Mouse (Mus musculus): ENCODE data around the gene Ccdc93. TPM values are rescaled to one million over a fixed set of nuclear protein-coding genes. Genes with fewer than 3 reads are reported as not detected.

The Ccdc93 gene
- polyA plus RNA-seq (2012; ENCODE audit: insufficient read depth, insufficient read length, missing spikeins): 4.5 and 5.0 TPM in 2 replicates

- no peaks in the 10 kb centered on the region; the same call in 1 of the 2 replicates for H3K4me1 ChIP-seq (ENCODE audit: control insufficient read depth, insufficient read depth, insufficient read length, low read length)
- H3K4me3 ChIP-seq (ENCODE audit: insufficient read depth, low read depth, low read length): peak within 1 kb of the TSS; percentile 91
- H3K27ac ChIP-seq (replicated peaks; ENCODE audit: low read depth, low read length): peak within 1 kb of the TSS; percentile 56
Measured at GRCm38 (mm10) chr1:121430938-121431928, at the start of gene Ccdc93. Ccdc93 (plus strand) TSS chr1:121431049.

GRCm38 (mm10) chr1:121381562-121381961, 49.3 kb upstream of the Ccdc93 start:
- no peak overlapping the region for H3K27ac ChIP-seq (replicated peaks; ENCODE audit: low read depth, low read length)
- 0 out of 2 replicates have a peak, but pooled peaks cover 2% of the 10 kb centered on the region for H3K4me1 ChIP-seq (ENCODE audit: control insufficient read depth, insufficient read depth, insufficient read length, low read length)

DNA sequence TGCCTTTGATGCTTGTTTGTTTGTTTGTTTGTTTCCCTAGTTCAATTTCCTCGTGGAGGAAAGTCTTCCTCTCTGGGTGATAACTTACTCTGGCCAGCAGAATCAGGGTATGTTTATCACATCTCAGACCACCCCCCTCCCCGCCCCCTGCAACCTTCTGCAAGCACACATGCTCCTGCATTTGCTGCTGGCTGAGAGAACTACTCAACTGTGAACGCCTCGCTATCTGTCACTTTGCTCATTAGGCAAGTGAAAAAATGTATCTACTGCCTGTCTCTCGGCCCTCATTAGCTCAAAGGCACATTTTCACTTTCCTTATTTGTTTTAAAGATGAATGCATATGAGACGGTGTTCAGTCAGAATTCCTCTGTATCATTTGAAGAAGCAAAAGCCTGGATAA, 42.5 kb upstream of the Ccdc93 start:
- no peak overlapping the region for H3K27ac ChIP-seq (replicated peaks; ENCODE audit: low read depth, low read length)
- H3K4me3 ChIP-seq (ENCODE audit: insufficient read depth, low read depth, low read length): no peak overlapping the region
- no peaks in the 10 kb centered on the region for H3K4me1 ChIP-seq (ENCODE audit: control insufficient read depth, insufficient read depth, insufficient read length, low read length)

More at GRCm38 (mm10) chr1:121381562-121381961, 49.3 kb upstream of the Ccdc93 start:
- no peak overlapping the region for H3K4me3 ChIP-seq (ENCODE audit: insufficient read depth, low read depth, low read length)

DNA sequence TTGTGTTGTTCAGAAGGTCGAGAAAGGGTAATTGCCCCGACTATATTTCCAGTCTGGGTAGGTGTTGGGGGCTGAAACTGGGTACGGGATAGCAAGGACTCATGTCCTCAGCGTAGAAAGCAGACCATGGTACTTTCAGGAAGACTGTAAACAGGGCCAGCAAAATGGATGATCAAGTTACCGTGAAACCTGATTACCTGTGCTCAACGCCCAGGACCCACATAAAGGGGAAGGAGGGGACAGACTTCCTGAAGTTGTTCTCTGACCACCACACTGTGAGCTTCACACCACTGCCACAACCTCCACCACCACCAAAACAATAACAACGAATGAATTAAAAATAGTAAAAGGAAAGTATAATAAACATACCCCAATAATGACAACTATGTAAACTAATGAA, 42.1 kb upstream of the Ccdc93 start:
- Histone ChIP-seq H3K27ac (replicated peaks; ENCODE audit: low read depth, low read length) (no peak overlapping the region), H3K4me3 (ENCODE audit: insufficient read depth, low read depth, low read length) (no peak overlapping the region), H3K4me1 (ENCODE audit: control insufficient read depth, insufficient read depth, insufficient read length, low read length) (no peaks in the 10 kb centered on the region)

DNA sequence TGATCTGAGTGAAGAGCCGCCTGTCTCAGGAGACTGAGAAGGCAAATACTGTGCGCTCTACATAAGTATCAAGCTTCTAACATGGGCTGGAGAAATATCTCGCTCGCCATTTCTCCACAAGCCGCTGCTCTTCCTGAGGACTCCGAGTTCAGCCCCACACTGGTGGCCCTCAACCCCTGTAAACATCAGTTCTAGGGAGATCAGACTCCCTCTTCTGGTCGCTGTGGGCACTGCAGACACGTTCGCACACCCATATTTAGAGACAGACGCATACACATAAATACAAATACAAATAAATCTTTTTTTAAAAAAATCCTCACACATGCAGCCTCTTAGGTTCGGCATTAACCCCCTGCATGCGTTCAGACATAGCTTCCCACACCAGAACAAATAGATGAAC, 41.3 kb upstream of the Ccdc93 start:
- Histone ChIP-seq H3K4me1 (ENCODE audit: control insufficient read depth, insufficient read depth, insufficient read length, low read length) (no peaks in the 10 kb centered on the region), H3K4me3 (ENCODE audit: insufficient read depth, low read depth, low read length) (no peak overlapping the region), H3K27ac (replicated peaks; ENCODE audit: low read depth, low read length) (no peak overlapping the region)

DNA sequence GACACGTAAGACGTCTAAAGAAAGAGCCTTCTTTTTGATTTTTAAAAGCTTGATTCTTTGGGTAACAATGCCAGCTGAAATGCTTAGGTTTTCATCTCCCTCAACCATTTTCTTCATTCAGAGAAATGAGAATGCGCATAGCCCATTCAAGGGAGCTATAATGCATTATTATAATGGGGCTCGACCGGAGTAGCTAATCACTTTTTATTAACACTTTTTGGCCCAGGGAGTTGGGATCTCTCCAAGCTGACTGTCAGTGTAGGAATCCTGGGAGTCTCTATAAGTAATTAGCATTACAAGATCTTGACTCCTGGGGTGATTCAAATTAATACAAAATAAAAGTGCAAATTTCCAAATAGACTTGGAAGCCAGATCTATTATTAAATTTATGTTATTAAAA, 40.8 kb upstream of the Ccdc93 start:
- Histone ChIP-seq H3K4me3 (ENCODE audit: insufficient read depth, low read depth, low read length) (no peak overlapping the region), H3K4me1 (ENCODE audit: control insufficient read depth, insufficient read depth, insufficient read length, low read length) (no peaks in the 10 kb centered on the region), H3K27ac (replicated peaks; ENCODE audit: low read depth, low read length) (no peak overlapping the region)

DNA sequence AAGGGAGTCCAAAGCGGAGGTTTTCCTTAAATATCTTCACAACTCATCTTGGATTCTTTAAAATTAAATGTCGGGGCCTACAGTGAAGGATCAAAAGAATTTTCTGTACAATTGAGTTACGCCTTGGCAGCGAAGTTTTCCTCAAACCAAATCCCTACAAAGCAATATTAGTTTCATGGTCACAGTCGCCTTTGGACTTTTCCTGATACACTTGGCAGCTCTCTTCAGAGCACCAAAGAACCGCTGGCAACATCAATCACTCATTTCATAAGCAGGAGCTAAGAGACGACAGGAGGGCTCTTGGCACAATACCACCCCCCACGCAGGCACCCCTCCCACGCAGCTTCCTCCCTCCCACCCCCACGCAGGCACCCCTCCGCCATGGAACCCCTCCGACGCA, 40.4 kb upstream of the Ccdc93 start:
- H3K4me3 ChIP-seq (ENCODE audit: insufficient read depth, low read depth, low read length): no peak overlapping the region
- no peaks in the 10 kb centered on the region for H3K4me1 ChIP-seq (ENCODE audit: control insufficient read depth, insufficient read depth, insufficient read length, low read length)
- H3K27ac ChIP-seq (replicated peaks; ENCODE audit: low read depth, low read length): no peak overlapping the region

GRCm38 (mm10) chr1:121390855-121391254, 40.0 kb upstream of the Ccdc93 start:
- no peak overlapping the region for H3K27ac ChIP-seq (replicated peaks; ENCODE audit: low read depth, low read length)
- H3K4me3 ChIP-seq (ENCODE audit: insufficient read depth, low read depth, low read length): no peak overlapping the region

DNA sequence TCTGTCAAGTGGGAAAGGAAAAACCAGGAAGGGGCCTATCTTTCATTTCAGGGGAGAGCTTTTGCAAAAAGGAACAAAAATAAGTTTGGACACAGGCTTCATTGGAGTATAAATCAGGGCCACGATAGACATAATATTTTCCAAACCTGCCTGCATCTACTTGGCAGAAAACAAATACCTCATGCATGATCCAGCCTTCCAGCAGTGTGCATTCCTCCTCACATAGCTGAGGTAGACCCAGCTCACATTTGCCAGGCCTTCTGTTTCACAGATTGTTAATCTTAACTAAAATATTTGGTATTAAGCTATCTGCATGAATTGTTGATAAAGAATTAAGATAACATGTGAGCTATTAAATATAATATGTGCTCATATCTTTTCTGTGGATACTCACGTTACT, 37.7 kb upstream of the Ccdc93 start:
- H3K4me3 ChIP-seq (ENCODE audit: insufficient read depth, low read depth, low read length): no peak overlapping the region
- no peak overlapping the region for H3K27ac ChIP-seq (replicated peaks; ENCODE audit: low read depth, low read length)
- H3K4me1 ChIP-seq (ENCODE audit: control insufficient read depth, insufficient read depth, insufficient read length, low read length): no peaks in the 10 kb centered on the region

More at GRCm38 (mm10) chr1:121390855-121391254, 40.0 kb upstream of the Ccdc93 start:
- H3K4me1 ChIP-seq (ENCODE audit: control insufficient read depth, insufficient read depth, insufficient read length, low read length): no peaks in the 10 kb centered on the region

- Histone ChIP-seq H3K4me1 (ENCODE audit: control insufficient read depth, insufficient read depth, insufficient read length, low read length) (no peaks in the 10 kb centered on the region), H3K4me3 (ENCODE audit: insufficient read depth, low read depth, low read length) (no peak overlapping the region), H3K27ac (replicated peaks; ENCODE audit: low read depth, low read length) (no peak overlapping the region)
Measured at GRCm38 (mm10) chr1:121394764-121395163, 36.1 kb upstream of the Ccdc93 start.

DNA sequence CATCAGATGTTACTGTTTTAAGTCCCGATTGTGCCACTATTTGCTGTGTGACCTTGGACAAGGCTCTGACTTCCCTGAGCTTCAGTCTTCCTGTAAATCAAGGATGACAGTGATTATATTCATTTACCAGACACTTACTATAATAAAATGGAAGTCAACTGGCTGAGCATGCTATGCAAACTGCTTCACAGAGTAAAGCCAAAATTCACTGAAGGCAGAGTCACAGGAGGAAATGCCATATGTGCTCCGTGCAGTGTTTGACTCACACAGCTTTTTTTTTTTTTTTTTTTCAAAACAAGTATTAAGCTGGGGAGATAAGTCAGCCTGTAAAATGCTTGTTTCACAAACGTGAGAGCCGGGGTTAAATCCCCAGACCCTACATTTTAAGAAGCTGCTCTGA, 34.3 kb upstream of the Ccdc93 start:
- H3K27ac ChIP-seq (replicated peaks; ENCODE audit: low read depth, low read length): no peak overlapping the region
- no peak overlapping the region for H3K4me3 ChIP-seq (ENCODE audit: insufficient read depth, low read depth, low read length)
- no peaks in the 10 kb centered on the region for H3K4me1 ChIP-seq (ENCODE audit: control insufficient read depth, insufficient read depth, insufficient read length, low read length)

- Histone ChIP-seq H3K4me1 (ENCODE audit: control insufficient read depth, insufficient read depth, insufficient read length, low read length) (no peaks in the 10 kb centered on the region), H3K27ac (replicated peaks; ENCODE audit: low read depth, low read length) (no peak overlapping the region), H3K4me3 (ENCODE audit: insufficient read depth, low read depth, low read length) (no peak overlapping the region)
Measured at GRCm38 (mm10) chr1:121398231-121398630, 32.6 kb upstream of the Ccdc93 start.

- H3K4me3 ChIP-seq (ENCODE audit: insufficient read depth, low read depth, low read length): no peak overlapping the region
- H3K27ac ChIP-seq (replicated peaks; ENCODE audit: low read depth, low read length): no peak overlapping the region
- no peaks in the 10 kb centered on the region for H3K4me1 ChIP-seq (ENCODE audit: control insufficient read depth, insufficient read depth, insufficient read length, low read length)
Measured at GRCm38 (mm10) chr1:121398986-121399881, 31.6 kb upstream of the Ccdc93 start.

DNA sequence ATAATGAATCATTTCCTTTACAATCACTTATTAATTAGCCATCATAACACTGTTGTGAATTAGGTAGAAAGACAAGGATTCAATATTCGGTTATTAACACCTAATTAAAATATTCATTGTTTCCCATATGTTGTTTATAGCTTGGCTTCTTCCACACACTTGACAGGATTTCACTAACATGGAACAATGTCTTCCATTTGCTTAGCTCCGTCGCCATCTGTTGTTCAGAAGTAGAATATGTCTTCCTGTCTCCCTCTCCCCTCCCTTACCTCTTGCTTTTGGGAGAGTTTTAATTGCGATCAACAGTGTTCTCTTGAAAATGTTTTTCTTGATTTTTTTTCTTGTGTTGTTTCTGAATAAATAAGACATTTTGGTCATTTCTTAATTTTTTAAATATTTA, 30.6 kb upstream of the Ccdc93 start:
- H3K4me3 ChIP-seq (ENCODE audit: insufficient read depth, low read depth, low read length): no peak overlapping the region

GRCm38 (mm10) chr1:121419084-121419483, 11.8 kb upstream of the Ccdc93 start:
- no peak overlapping the region for H3K27ac ChIP-seq (replicated peaks; ENCODE audit: low read depth, low read length)
- H3K4me1 ChIP-seq (ENCODE audit: control insufficient read depth, insufficient read depth, insufficient read length, low read length): no peaks in the 10 kb centered on the region
- H3K4me3 ChIP-seq (ENCODE audit: insufficient read depth, low read depth, low read length): no peak overlapping the region

More for the DNA sequence above, 30.6 kb upstream of the Ccdc93 start:
- no peak overlapping the region for H3K27ac ChIP-seq (replicated peaks; ENCODE audit: low read depth, low read length)
- H3K4me1 ChIP-seq (ENCODE audit: control insufficient read depth, insufficient read depth, insufficient read length, low read length): no peaks in the 10 kb centered on the region

Data from brown adipose tissue, adult 24 weeks (tissue).